Mouse (Mus musculus) NIH3T3 (cell line): ENCODE measurements at regions not wholly inside any gene's neighbourhood (a gene's known extent, or its start where the extent isn't known, plus 50 kb on each side); places are given as distances from the start of the nearest gene placed in this dataset.

Experiments used
- DNase-seq: peaks from one replicate; pipeline ENCODE4 v3.0.0-alpha.2; 2012; ENCODE audit warnings: low read depth

DNA sequence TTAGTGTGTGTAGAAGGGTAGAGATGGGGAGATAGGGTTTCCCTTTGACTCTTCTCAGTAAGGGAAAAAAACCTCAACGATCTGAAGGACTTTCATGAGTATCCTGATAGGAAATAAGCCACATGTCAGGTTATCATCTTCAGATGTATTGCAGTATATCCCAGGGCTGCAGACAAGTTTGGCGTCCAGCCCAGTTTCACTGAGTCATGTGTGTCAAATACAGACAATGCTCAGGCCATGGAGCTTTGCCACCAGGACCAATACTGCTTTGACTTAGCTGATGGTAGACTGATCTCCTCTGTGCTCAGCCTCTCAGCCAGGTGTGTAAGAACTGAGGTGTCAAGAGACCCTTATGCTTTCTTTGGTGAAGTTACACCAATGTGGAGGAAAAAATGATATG is 62.9 kb downstream of the Cst10 start:
- peak; percentile 13 for DNase-seq

DNA sequence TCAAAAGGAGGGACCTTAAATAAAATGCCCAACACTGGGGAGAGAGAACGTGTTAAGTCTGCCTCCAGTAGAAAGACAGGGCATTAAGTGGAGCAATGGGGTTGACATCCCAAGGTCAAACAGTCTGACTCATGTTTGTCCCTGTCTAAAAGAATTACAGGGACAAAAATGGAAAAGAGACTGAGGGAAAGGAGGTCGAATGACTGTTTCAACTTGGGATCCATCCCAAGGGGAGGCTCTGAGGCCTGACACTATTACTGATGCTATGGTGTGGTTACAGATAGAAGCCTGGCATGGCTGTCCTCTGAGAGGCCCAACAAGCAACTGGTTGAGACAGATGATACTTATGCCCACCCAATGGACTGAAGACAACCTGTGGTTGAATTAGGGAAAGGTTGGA is 67.6 kb downstream of the Cst10 start:
- no peak for DNase-seq

GRCm38 (mm10) chr2:149493280-149493988 is 88.6 kb downstream of the Cst10 start:
- no peak for DNase-seq

GRCm38 (mm10) chr2:149512870-149513269 is 108.0 kb downstream of the Cst10 start:
- DNase-seq = no peak

GRCm38 (mm10) chr2:149524424-149524823 is 119.6 kb downstream of the Cst10 start:
- DNase-seq = no peak

DNA sequence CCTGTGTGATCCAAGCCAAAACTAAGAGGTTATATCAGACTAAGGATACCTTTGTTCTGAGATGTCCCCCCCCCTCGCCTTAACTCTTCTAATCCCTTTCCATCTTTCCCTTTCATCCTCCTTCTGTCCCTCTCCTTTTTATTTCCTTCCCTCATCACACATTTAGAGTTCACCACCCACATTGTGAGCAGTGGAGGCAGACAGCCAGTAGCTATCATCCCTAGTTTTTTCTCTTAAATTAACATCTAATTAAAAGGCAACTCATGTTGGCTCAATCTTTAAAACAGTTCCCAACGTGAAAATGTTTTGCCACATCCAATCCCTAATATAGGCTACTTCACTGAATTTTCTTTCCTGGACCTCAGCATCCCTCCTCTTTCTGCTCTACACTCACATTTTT is 138.0 kb downstream of the Cst10 start:
- DNase-seq = no peak

DNA sequence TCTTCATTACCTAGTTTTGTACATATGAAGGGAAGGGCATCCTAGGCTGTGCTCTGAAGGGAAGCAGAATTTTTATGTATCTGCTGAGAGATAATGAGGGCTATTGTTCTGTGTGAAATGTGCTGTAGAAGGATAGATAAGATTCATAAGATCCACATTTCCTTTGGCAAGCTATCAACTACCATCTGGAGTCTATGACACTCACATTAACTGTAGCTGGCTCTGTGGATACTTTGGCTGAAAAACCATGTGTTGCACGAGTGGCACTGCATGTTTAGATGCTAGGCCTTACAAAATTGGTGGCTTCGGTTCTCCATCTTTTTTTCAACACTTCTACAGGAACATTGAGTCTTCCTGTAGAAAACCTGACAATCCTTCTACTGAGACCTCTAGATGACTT is 140.9 kb downstream of the Cst10 start:
- no peak for DNase-seq

- no peak for DNase-seq
Observed at GRCm38 (mm10) chr2:149546639-149547200, 141.9 kb downstream of the Cst10 start.

DNA sequence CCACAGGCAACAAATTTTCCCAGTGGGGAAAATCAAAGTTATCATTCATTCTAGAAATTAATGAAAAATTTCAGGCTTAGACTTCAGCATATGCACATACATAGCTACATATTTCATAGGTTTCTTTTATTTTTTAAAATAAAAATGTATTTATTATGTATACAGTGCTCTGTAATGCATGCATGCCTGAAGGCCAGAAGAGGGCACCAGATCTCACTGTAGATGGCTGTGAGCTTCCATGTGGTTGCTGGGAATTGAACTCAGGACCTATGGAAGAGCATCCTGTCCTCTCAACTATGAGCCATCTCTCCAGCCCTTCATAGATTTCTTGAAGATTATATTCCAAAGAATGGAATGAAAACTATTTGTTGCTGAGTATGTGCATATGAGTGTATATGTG is 150.4 kb downstream of the Cst10 start:
- no peak for DNase-seq

DNA sequence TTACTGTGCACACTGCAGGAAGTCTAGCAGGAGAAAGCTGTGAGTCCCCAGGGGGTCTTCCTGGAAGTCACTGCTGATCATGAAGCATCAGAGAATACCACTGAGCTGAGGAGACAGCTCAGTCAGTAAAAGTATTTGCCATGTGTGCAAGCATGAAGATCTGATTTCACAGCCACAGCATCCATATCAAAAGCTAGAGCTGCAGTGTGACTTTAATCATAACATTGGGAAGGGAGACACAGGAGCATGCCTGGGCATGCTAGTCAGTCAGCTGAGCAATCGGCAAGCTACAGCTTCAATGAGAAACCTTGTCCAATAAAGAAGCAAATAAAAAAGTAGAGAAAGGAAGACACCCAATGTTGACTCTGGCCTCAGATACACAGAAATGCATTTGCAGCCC is 168.9 kb downstream of the Cst10 start:
- DNase-seq = peak; percentile 2

- DNase-seq = no peak
Observed at GRCm38 (mm10) chr2:149602581-149602980, 197.7 kb downstream of the Cst10 start.

DNA sequence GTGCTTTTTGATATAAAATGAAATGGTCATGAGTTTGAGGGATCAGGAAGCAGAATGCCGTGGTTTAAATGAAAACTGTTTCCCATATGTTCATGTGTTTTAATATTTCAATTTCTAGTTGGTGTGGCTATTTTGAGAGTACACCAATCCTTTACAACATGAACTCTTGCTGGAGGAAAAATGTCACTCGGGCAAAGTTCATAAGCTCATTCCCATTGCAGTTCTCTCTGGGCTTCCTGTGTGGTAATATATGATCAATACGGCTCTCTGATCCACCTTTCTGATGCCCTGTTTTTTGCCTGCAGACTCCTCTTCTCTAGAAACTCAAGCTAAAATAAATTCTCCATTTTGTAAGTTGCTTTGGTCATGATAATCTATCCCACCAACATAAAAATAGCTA is 208.5 kb downstream of the Cst10 start:
- no peak for DNase-seq

GRCm38 (mm10) chr2:149614078-149614939 is 209.5 kb downstream of the Cst10 start:
- DNase-seq = no peak

DNA sequence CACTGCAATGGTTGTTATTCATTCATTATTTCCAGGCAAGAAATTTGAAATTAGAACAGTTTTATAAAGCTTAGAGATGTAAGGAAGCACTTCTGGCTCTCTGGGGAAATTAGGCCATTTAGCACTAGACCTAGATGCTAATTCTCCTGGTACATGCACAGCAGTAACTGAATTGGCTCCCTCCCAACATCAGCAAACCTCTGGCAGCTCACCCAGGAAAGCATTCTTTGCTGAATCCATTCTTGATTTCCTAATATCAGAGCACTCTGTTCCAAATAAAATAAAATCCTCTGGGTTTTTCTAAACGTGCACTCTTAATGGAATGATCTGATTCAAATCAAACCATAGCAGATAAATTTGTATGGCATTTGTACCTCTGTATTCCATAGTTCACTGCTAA is 203.4 kb upstream of the Syndig1 start:
- DNase-seq = no peak

- peak; percentile 46 for DNase-seq
Observed at GRCm38 (mm10) chr2:149641207-149641606, 187.8 kb upstream of the Syndig1 start.

DNA sequence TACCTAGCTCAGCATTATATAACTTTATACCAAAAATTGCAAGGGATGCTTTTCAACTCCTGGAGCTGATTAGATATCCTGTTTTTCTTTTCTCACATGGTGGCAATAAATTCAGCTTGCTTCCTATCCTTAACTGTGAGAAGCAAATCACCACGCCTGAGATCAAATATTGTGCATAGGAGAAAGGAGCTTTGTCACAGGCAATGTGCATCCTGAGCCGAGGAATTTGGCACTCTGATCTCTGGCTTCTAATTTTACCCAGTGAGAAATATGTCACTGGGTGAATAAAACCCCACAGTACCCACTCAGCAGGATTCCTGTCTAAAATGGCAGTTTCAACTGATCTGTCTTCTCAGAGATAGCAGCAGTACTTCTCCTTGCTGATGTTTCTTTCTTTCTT is 177.2 kb upstream of the Syndig1 start:
- DNase-seq = no peak

DNA sequence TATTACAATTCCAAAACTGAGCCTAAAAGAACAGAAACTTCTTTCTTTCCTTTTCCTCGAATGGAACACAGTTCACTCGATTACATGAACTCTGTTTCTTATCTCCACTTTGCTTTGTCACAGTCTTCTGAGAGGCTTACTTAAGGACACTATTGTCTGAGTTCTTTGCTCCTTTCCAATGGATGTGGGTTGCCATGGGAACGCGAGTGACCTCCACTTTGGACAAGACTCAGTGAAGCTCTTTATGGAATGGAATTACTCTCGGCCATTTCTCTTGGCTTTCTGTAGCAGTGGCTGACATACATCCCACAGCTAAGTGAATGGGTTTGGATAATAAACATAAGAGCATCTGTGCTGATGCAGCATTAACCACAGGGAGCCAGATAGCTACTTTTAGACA is 167.9 kb upstream of the Syndig1 start:
- no peak for DNase-seq

DNA sequence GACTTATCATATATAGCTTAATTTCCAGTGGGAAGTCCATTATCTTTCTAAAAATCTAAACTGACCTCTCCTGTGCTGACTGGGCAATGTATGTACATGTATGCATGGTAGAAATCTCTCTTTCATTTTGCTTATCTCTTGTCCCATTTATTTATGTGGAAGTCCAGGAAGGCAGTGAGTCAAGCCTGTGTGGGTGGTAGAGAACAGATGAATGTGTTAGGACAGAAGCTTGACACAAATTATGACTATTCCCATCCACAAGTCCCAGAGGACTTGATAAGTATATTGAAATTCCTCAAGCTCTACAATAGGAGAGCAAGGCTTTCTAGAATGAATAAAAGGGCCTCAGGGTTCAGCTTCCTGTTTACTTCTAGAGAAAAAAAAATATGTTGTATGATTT is 164.6 kb upstream of the Syndig1 start:
- DNase-seq = no peak

- DNase-seq = no peak
Observed at GRCm38 (mm10) chr2:149666412-149666811, 162.6 kb upstream of the Syndig1 start.

DNA sequence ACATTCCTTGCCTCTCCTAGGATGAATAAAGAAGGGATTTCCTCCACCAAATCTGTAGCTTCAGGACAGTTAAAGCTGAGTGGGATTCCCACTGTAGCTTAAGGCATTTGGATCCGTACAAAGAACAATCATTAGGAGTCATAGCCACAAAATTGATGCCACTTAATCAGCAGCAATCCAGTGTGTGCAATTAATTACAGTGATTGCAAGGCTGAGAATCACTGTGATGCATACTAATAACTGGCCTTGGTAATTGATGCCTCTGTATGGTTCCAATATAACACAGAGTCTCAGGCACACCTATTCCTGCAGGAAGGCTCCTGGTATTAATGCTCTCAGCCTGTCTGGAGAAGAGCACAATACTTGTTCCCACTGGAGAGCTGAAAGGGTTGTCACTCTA is 157.1 kb upstream of the Syndig1 start:
- DNase-seq = no peak

GRCm38 (mm10) chr2:149679822-149680459 is 149.1 kb upstream of the Syndig1 start:
- no peak for DNase-seq

- no peak for DNase-seq
Observed at GRCm38 (mm10) chr2:149722342-149722741, 106.7 kb upstream of the Syndig1 start.

DNA sequence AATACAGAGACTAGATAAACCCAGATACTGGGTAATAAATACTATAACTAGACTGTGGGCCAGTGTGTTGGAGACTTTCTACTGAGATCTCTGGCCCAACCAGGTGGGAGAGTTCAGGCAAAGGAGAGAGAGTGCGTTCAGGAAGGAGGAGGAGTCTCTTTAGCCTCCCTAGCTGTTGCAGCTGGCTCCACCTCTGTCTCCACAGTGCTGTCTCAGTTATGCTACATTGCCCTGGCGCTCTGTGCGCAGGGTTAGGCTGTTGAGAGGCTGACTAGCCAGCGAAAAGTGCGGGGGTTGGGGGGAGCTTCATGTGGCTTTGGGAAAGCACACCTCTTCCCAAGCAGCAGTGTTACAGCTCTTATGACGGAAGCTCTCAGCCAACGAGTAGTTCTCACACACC is 104.7 kb upstream of the Syndig1 start:
- DNase-seq = no peak
